Mouse (Mus musculus) layer of hippocampus, postnatal 10 days (tissue): ENCODE measurements at regions not wholly inside any gene's neighbourhood (a gene's known extent, or its start where the extent isn't known, plus 50 kb on each side); places are given as distances from the start of the nearest gene placed in this dataset.
A peak's percentile ranks its signal among the peaks of the same experiment; 100 is the strongest.

Source experiments
- DNase-seq, 2 experiments: peaks; one replicate each; pipeline ENCODE4 v3.0.0; 2021; ENCODE audit warnings: low spot score in 2 of 2

GRCm38 (mm10) chr2:174532671-174533363 is 59.9 kb upstream of the Prelid3b start:
- DNase-seq, result peak; percentile 26 to 40

GRCm38 (mm10) chr2:174540717-174541116 is 67.8 kb upstream of the Prelid3b start:
- no peak for DNase-seq

GRCm38 (mm10) chr2:174547207-174547606 is 74.3 kb upstream of the Prelid3b start:
- no peak for DNase-seq

GRCm38 (mm10) chr2:174547701-174548100 is 74.8 kb upstream of the Prelid3b start:
- no peak for DNase-seq

GRCm38 (mm10) chr2:174548776-174549175 is 75.9 kb upstream of the Prelid3b start:
- DNase-seq, result no peak

- no peak for DNase-seq
Observed at GRCm38 (mm10) chr2:174555778-174556177, 82.9 kb upstream of the Prelid3b start.

GRCm38 (mm10) chr2:174561828-174562429 is 81.4 kb upstream of the Zfp831 start:
- DNase-seq, result no peak

GRCm38 (mm10) chr2:174563917-174564316 is 79.4 kb upstream of the Zfp831 start:
- no peak for DNase-seq

- no peak for DNase-seq
Observed at GRCm38 (mm10) chr2:174564817-174565216, 78.5 kb upstream of the Zfp831 start.

- DNase-seq, result no peak
Observed at GRCm38 (mm10) chr2:174565891-174566290, 77.4 kb upstream of the Zfp831 start.

GRCm38 (mm10) chr2:174566752-174567151 is 76.6 kb upstream of the Zfp831 start:
- DNase-seq, result peak; percentile 25 to 29

GRCm38 (mm10) chr2:174574804-174575507 is 68.4 kb upstream of the Zfp831 start:
- DNase-seq, result no peak

- no peak for DNase-seq
Observed at GRCm38 (mm10) chr2:174575546-174575945, 67.8 kb upstream of the Zfp831 start.

GRCm38 (mm10) chr2:174580906-174581703 is 62.2 kb upstream of the Zfp831 start:
- no peak for DNase-seq

- no peak for DNase-seq
Observed at GRCm38 (mm10) chr2:174584272-174584671, 59.1 kb upstream of the Zfp831 start.
